Mouse (Mus musculus) embryonic fibroblast, embryonic 13.5 days (primary cell): Measurements from ENCODE around the gene Cbx7.

ENCODE experiments used
- CTCF ChIP-seq: IDR thresholded peaks from 2 replicates; pipeline ENCODE4 v1.5.1; 2011; ENCODE audit warnings: mild to moderate bottlenecking, control low read depth, low read length, moderate library complexity, borderline replicate concordance; ENCODE audit not compliant: insufficient read depth
- POLR2A ChIP-seq: IDR thresholded peaks from 2 replicates; pipeline ENCODE4 v1.6.1; 2011; ENCODE audit warnings: low read depth, mild to moderate bottlenecking, control low read depth, low read length, moderate library complexity

DNA sequence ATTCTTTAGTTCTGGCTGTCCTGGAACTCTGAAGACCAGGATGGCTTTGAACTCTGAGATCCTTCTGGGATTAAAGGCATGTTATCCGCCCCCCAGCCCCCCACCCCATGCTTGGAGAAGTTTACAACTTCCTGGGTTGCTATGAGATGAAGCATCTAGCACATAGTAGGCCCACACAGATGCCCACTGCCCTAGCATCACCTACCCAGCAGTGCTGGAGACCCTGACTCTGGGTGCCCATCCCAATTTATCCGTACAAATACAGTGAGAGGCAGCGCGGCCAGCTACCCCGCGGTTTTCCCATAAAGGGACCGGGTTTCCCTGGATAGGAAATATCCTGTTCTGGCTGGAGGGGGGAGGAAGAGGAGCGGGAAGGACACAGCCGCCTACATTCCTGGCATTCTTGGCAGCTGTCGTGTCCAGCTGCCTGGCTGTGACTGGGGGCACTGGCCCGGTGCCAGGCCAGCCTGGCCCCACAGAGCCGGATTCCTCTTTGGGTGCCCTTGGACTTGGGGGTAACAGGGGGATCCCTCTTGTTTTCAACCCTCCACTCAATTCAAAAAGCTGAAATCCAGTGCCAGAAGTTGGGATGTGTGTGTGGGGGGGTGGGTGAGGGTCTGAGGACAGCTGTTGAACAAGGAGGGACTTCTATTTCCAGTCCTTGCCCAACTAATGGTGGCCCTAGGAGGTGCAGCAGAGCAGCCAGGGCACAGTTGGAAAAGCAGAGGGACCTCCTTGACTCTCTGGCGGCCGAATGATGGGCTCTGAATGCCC lies 19.0 kb downstream of the Cbx7 start:
- TF ChIP-seq CTCF (no peak), POLR2A (no peak)
